Mouse (Mus musculus): ENCODE data around the gene Emid1.
A peak's percentile ranks its signal among the peaks of the same experiment; 100 is the strongest.

Gene Emid1

DNA sequence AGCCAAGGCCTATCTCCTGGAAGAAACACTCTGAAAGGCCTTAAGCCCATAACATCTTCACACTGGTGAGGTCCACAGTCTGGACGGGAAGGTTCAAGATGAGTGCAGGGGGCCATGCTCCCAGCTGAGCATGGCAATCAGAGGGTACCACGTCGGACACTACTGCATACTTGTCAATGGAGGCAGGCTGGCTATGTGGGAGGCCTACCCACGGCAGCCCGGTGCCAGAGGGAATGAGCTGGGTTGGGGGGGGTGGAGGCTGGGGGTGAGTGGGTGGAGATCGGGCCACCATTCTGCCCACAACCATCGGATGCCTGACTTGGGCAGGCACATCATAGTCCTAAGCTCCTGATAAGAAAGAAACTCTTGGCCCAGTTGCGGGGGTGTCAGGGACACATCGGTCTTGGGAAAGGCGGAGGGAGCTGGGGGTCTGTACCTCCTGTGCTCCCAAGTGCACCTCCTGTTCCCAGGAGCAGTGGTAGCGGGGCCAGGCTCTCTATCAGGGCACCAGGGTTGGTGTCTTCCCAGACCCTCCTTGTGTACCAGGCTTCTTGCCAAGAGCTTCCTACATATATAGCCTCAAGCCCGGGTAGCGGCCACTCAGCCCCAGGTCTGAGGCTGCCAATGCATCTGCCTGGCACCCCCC is 89.1 kb downstream of the Emid1 start:
- no peak for DNase-seq

- no peak for DNase-seq
These were observed 89.7 kb downstream of the Emid1 start for GRCm38 (mm10) chr11:5062326-5062725.

- peak; percentile 94 for DNase-seq
These were observed 90.5 kb downstream of the Emid1 start for GRCm38 (mm10) chr11:5061413-5062139.

- no peak for DNase-seq
These were observed 91.2 kb downstream of the Emid1 start for GRCm38 (mm10) chr11:5060756-5061412.

DNA sequence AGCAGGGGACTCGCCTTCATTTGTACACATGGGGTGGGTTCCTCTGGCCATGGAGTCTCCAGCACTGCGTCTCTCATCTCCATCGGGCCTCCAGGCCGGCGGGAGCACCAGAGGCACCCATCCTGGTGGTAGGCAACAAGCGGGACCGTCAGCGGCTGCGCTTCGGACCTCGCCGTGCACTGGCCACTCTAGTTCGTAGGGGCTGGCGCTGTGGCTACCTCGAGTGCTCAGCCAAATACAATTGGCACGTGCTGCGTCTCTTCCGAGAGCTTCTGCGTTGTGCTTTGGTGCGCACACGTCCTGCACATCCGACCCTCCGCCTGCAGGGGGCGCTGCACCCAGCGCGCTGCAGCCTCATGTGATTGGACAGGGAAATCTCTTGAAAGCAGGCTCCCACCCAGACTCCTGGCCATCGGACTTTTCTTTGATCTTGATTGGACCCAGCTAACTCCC is 92.3 kb downstream of the Emid1 start:
- DNase-seq = peak; percentile 29

GRCm38 (mm10) chr11:5059230-5059629 is 92.8 kb downstream of the Emid1 start:
- DNase-seq = no peak

DNA sequence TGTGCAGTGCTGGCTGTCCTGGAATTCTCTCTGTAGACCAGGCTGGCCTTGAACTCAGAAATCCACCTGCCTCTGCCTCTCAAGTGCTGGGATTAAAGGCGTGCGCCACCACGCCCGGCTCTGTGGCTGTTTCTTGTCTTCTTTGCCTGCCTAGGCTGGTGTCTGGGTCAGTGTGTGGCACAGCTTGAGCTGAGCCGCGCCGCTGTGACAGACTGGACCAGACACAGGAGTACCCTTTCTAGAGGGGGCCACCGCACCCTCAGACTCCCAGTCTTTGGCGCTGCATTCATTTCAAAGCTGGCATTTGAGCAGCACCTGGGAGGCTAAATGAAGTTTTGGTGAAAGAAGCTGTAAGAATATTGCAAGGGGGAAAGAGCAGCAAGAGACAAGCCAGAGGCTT is 93.3 kb downstream of the Emid1 start:
- DNase-seq = no peak

GRCm38 (mm10) chr11:5057856-5058641 is 94.0 kb downstream of the Emid1 start, which contains the start of gene Rasl10a:
Gene Rasl10a (plus strand): TSS chr11:5058128.
- DNase-seq = peak; percentile 48

DNA sequence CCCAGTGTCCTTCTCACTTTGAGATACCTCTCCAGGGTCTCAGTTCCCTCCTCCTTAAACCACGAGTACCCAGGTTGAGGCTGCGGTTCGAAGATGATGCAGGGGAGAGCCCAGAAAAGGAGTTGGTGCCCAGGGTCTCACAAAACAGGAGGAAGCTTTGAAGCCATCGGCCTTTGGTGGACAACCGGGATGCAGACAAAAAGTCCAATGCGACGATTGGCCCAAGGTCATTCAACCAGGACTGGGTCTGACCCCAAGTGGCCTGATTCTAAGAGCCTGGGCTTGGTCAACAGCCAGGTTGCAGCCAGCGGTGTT is 94.6 kb downstream of the Emid1 start:
- DNase-seq = peak; percentile 21

GRCm38 (mm10) chr11:5057064-5057463 is 95.0 kb downstream of the Emid1 start:
- DNase-seq = no peak

Measured in kidney, adult 9 months (tissue).